Mouse (Mus musculus) macrophage (primary cell): ENCODE measurements around the gene Tsga8. TPM values are rescaled to one million over a fixed set of nuclear protein-coding genes. Genes with fewer than 3 reads are reported as not detected.

Experiments used
- H3K27ac ChIP-seq: fragments of 350-480 bp; formaldehyde crosslinking; 2 replicates; pipeline ENCODE4 v1.9.0; 2021
- H3K36me3 ChIP-seq: fragments of 350-480 bp; formaldehyde crosslinking; 2 replicates; pipeline ENCODE4 v1.9.0; 2021; ENCODE audit errors: inconsistent target
- H3K4me3 ChIP-seq: fragments of 350-480 bp; formaldehyde crosslinking; 2 replicates; pipeline ENCODE4 v1.9.0; 2021; ENCODE audit errors: inconsistent target
- H3K79me2 ChIP-seq: fragments of 350-480 bp; formaldehyde crosslinking; 2 replicates; pipeline ENCODE4 v1.9.0; 2021; ENCODE audit errors: inconsistent target
- WGBS: methylation state at CpG from one replicate; pipeline ENCODE4 v1.1.7; 2026; ENCODE audit warnings: inconsistent platforms; ENCODE audit not compliant: missing documents; 5-methylcytosine and 5-hydroxymethylcytosine counted together
- polyA plus RNA-seq: library from polyadenylated mRNA; stranded (reverse); fragments of 250-400 nt; gene quantifications from 3 replicates; pipeline ENCODE4 v1.2.4, GENCODE M21; 2018; ENCODE audit warnings: inconsistent platforms
- total RNA-seq, 78 experiments: library from RNA; depleted of rRNA; stranded (reverse); fragments of 250-400 nt; gene quantifications; 1 replicate in 9 of 78; 2 replicates in 24 of 78; 3 replicates in 43 of 78; 4 replicates in 2 of 78; pipeline ENCODE4 v1.2.4; 2018; ENCODE audit warnings: inconsistent platforms in 56 of 78

The Tsga8 gene
- total RNA-seq (2018; cell fraction: chromatin; rRNA removed) = not detected
- not detected for total RNA-seq (2018; cell fraction: cytosol; rRNA removed)
- not detected for total RNA-seq (2018; cell fraction: nucleus; rRNA removed)
- polyA plus RNA-seq = not detected in 3 replicates

DNA sequence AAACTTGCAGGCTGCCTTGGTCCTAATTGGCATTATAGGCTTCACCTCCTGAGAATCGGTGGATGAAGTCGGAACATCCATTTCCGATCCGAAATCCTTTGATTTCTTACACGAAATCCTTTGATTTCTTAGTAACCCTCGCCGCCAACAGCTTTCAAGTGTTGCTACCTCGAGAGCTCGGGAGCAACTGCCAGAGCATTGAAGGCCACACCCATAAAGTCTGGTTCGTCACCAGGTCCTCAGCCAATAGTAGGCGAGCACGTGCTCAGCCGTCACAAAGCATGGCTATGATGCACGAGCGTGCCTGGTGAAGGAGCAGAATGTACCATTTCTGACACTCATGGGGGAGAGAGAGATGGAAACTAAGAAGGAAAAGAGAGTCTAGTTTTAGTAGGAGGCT, at the start of gene Tsga8:
Gene Tsga8 (minus strand): TSS at position 327 of the 400 bp plus-strand sequence.
- 93% methylated on average over 15 of the region's 15 CpGs for WGBS

More for the DNA sequence above, at the start of gene Tsga8:
- no peak within 1 kb of the TSS for H3K4me3 ChIP-seq
- H3K27ac ChIP-seq = no peak within 1 kb of the TSS
- H3K36me3 ChIP-seq = no peaks in the 10 kb centered on the region
- no peaks in the 10 kb centered on the region for H3K79me2 ChIP-seq
